Mouse (Mus musculus) intestine, embryonic 15.5 days (tissue): ENCODE results near the gene Olfr1076. TPM values are rescaled to one million over a fixed set of nuclear protein-coding genes. Genes with fewer than 3 reads are reported as not detected.
"Not testable (repeated sequence)": the region's sequence is repeated elsewhere in the genome, so short reads cannot be mapped to it uniquely, and the experiment has no call there.

Source experiments
- ATAC-seq: fragments of 200-750 bp; cut with Nextera tagmentation; 2 replicates; pipeline ENCODE4 v1.8.0; 2017; ENCODE audit warnings: moderate TSS enrichment, moderate library complexity
- H3K27ac ChIP-seq: fragments of 300-500 bp; sonication (generic); 2 replicates; pipeline ENCODE4 v1.5.1; 2015; ENCODE audit warnings: mild to moderate bottlenecking, inconsistent platforms
- H3K27me3 ChIP-seq: fragments of 300-500 bp; sonication (generic); replicated peaks from 2 replicates; pipeline ENCODE4 v1.6.1; 2015; ENCODE audit warnings: inconsistent platforms
- H3K36me3 ChIP-seq: fragments of 300-500 bp; sonication (generic); 2 replicates; pipeline ENCODE4 v1.6.1; 2015; ENCODE audit warnings: inconsistent platforms
- H3K4me1 ChIP-seq: fragments of 300-500 bp; sonication (generic); replicated peaks from 2 replicates; pipeline ENCODE4 v1.6.1; 2015; ENCODE audit warnings: inconsistent platforms
- H3K4me2 ChIP-seq: fragments of 300-500 bp; sonication (generic); replicated peaks from 2 replicates; pipeline ENCODE4 v1.6.1; 2015; ENCODE audit warnings: mild to moderate bottlenecking, inconsistent platforms
- H3K4me3 ChIP-seq: fragments of 300-500 bp; sonication (generic); replicated peaks from 2 replicates; pipeline ENCODE4 v1.5.1; 2015; ENCODE audit warnings: inconsistent platforms
- H3K9ac ChIP-seq: fragments of 300-500 bp; sonication (generic); 2 replicates; pipeline ENCODE4 v1.6.1; 2015; ENCODE audit warnings: inconsistent platforms
- H3K9me3 ChIP-seq: fragments of 300-500 bp; sonication (generic); 2 replicates; pipeline ENCODE4 v1.6.1; 2016; ENCODE audit warnings: inconsistent platforms
- WGBS: fragments of 180-500 bp; shearing (Covaris S2); methylation state at CpG from one replicate; pipeline ENCODE4 v1.1.7; 2015; 5-methylcytosine and 5-hydroxymethylcytosine counted together
- polyA plus RNA-seq: library from polyadenylated mRNA; unstranded; fragments of >200 nt; fragmentation: Nextera tagmentation; extraction: Ambion mirVana; gene quantifications from 2 replicates; pipeline ENCODE4 v1.2.1, GENCODE M21; 2015

Gene Olfr1076
- not detected in 2 replicates for polyA plus RNA-seq

DNA sequence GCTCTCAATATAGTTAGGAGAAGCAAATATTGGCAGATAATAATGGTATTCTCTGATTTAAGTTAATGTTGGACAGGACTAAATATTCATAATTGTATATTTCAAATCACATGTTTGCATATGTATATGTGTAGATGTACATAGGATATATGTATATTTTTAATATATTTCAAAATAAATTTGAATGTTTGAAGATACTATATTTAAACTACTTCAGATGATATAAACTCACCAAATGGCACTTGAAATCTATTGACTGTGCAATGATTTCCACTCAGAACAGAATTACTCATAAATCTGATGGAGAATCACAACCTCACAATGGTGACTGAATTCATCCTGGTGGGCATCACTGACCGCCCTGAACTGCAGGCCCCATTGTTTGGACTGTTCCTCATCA, at the start of gene Olfr1076:
Olfr1076 (plus strand) TSS at position 301 of the 400 bp plus-strand sequence.
- no peaks in the 10 kb centered on the region for H3K27me3 ChIP-seq
- WGBS: 84% methylated on average over 1 of the region's 1 CpGs
- no peaks in the 10 kb centered on the region for H3K9me3 ChIP-seq
- H3K4me2 ChIP-seq: no peak within 1 kb of the TSS
- H3K36me3 ChIP-seq: no peaks in the 10 kb centered on the region
- no peaks in the 10 kb centered on the region for H3K4me1 ChIP-seq
- no peak within 1 kb of the TSS for H3K27ac ChIP-seq
- H3K9ac ChIP-seq: no peak within 1 kb of the TSS
- no peak within 1 kb of the TSS for H3K4me3 ChIP-seq
- no peak for ATAC-seq

DNA sequence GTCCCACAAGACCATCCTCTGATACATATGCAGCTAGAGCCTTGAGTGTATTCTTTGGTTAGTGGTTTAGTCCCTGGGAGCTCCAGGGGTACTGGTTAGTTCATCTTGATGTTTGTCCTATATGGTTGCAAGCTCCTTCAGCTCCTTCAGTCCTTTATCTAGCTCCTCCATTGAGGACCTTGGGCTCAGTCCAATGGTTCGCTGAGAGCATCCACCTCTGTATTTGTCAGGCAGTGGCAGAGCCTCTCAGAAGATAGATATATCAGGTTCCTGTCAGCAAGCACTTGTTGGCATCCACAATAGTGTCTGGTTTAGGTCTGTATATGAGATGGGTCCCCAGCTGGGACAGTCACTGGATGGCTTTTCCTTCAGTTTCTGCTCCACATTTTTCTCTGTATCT, 47.8 kb upstream of the Olfr1076 start:
- H3K27ac ChIP-seq: no peak overlapping the region
- H3K4me3 ChIP-seq: no peak overlapping the region
- H3K27me3 ChIP-seq: no peaks in the 10 kb centered on the region
- no peaks in the 10 kb centered on the region for H3K9me3 ChIP-seq
- H3K4me2 ChIP-seq: no peak overlapping the region
- WGBS: 67% methylated on average over 1 of the region's 1 CpGs
- H3K36me3 ChIP-seq: no peaks in the 10 kb centered on the region
- H3K4me1 ChIP-seq: no peaks in the 10 kb centered on the region
- no peak overlapping the region for H3K9ac ChIP-seq
- ATAC-seq: no peak

DNA sequence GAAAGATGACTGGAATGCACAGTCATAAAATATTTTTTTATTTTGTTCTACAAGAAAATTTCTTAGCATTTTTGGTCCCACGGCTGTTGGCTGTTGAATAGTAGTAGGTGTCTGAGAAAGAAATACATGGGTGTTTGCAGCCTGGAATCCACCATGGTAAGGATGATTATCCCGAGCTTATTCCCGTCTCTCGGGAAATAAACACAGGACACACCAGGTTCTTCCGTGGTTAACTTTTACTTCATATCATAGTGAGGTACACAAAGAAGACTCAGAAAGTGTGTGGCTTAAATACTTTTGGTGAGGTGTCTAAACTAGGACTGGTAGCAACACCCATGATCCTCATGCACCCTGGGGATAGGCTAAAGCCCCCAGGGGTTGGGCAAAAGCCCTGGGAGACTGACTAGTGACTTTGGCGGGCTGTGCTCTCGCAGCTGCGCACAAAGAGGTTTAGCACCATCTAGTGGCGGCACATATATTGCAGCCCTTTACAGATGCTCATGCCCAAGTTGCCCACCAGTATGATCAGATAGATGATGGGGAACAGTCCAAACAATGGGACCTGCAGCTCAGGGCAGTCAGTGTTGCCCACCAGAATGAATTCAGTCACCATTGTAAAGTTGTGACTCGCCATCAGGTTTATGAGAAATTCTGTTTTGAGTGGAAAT, 43.7 kb upstream of the Olfr1076 start:
- Histone ChIP-seq H3K9ac (no peak overlapping the region), H3K27ac (no peak overlapping the region), H3K9me3 (no peaks in the 10 kb centered on the region), H3K4me1 (no peaks in the 10 kb centered on the region), H3K4me2 (peak overlapping the region; percentile 35; the same call in 1 of the 2 replicates), H3K27me3 (no peaks in the 10 kb centered on the region), H3K36me3 (no peaks in the 10 kb centered on the region), H3K4me3 (no peak overlapping the region)
- peak; percentile 39; the same call in 1 of the 2 replicates for ATAC-seq
- 31% methylated on average over 10 of the region's 10 CpGs for WGBS

- Histone ChIP-seq H3K4me1 (no peaks in the 10 kb centered on the region), H3K9me3 (no peaks in the 10 kb centered on the region), H3K27me3 (no peaks in the 10 kb centered on the region), H3K9ac (no peak within 1 kb of the TSS), H3K4me3 (no peak within 1 kb of the TSS), H3K27ac (no peak within 1 kb of the TSS), H3K36me3 (no peaks in the 10 kb centered on the region), H3K4me2 (no peak within 1 kb of the TSS)
- ATAC-seq: no peak
- 34% methylated on average over 1 of the region's 1 CpGs for WGBS
Observed at GRCm38 (mm10) chr2:86487286-86487685, 21.0 kb upstream of the Olfr1076 start, which contains the start of gene Olfr228. Olfr228 (minus strand) TSS chr2:86487386.

GRCm38 (mm10) chr2:86530991-86531390, 22.7 kb downstream of the Olfr1076 start:
- no peak overlapping the region for H3K9ac ChIP-seq
- H3K36me3 ChIP-seq: no peaks in the 10 kb centered on the region
- H3K27ac ChIP-seq: no peak overlapping the region
- no peak overlapping the region for H3K4me2 ChIP-seq
- WGBS: 78% methylated on average over 1 of the region's 1 CpGs
- no peak overlapping the region for H3K4me3 ChIP-seq
- ATAC-seq: no peak
- no peaks in the 10 kb centered on the region for H3K9me3 ChIP-seq
- no peaks in the 10 kb centered on the region for H3K27me3 ChIP-seq
- no peaks in the 10 kb centered on the region for H3K4me1 ChIP-seq

DNA sequence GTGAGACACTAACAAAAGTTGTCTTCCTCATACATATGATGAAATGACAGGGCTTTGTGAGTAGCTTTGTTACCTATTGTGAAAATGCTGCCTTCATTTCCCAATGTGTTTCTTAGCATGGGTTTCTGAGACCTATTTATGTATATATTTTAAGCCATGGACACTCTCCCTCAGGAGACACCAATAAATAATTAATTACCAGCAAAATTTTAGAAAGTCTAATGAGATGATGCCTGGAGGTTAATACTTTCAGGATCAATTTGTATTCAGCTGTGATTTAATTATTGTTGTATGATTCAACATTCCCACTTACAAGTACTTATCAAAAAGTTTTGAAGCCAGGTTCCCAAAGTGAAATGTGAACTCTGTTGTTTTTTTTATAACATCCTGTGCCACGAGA, 34.1 kb downstream of the Olfr1076 start, which contains the start of gene Olfr1079:
Olfr1079 (minus strand) TSS at position 101 of the 400 bp plus-strand sequence.
- ATAC-seq: no peak
- Histone ChIP-seq H3K4me2 (no peak within 1 kb of the TSS), H3K4me3 (no peak within 1 kb of the TSS), H3K9ac (no peak within 1 kb of the TSS), H3K9me3 (no peaks in the 10 kb centered on the region), H3K36me3 (no peaks in the 10 kb centered on the region), H3K27ac (no peak within 1 kb of the TSS), H3K27me3 (no peaks in the 10 kb centered on the region), H3K4me1 (no peaks in the 10 kb centered on the region)
- WGBS: 78% methylated on average over 1 of the region's 1 CpGs

GRCm38 (mm10) chr2:86558135-86558534, 49.9 kb downstream of the Olfr1076 start, which contains the start of gene Olfr1080:
Olfr1080 (minus strand) TSS chr2:86558235.
- not testable (repeated sequence) for H3K27me3 ChIP-seq, H3K9ac ChIP-seq, H3K9me3 ChIP-seq, H3K4me3 ChIP-seq, H3K27ac ChIP-seq, H3K4me2 ChIP-seq, H3K4me1 ChIP-seq, H3K36me3 ChIP-seq, ATAC-seq

Other genes starting within 250 kb of the Olfr1076 start
- gene Olfr1051, start 229.4 kb upstream of the Olfr1076 start, polyA plus RNA-seq: not detected in 2 replicates
- gene Olfr1052, start 216.0 kb upstream of the Olfr1076 start, polyA plus RNA-seq: not detected in 2 replicates
- not detected in 2 replicates for gene Olfr1053, start 193.2 kb upstream of the Olfr1076 start, polyA plus RNA-seq
- not detected in 2 replicates for gene Olfr1054, start 173.0 kb upstream of the Olfr1076 start, polyA plus RNA-seq
- gene Olfr1055, start 158.2 kb upstream of the Olfr1076 start, polyA plus RNA-seq: not detected in 2 replicates
- not detected in 2 replicates for gene Olfr1056, start 146.0 kb upstream of the Olfr1076 start, polyA plus RNA-seq
- gene Olfr1057, start 130.1 kb upstream of the Olfr1076 start, polyA plus RNA-seq: not detected in 2 replicates
- not detected in 2 replicates for gene Olfr1058, start 119.9 kb upstream of the Olfr1076 start, polyA plus RNA-seq
- gene Olfr1061, start 94.4 kb upstream of the Olfr1076 start, polyA plus RNA-seq: not detected in 2 replicates
- gene Olfr1062, start 81.7 kb upstream of the Olfr1076 start, polyA plus RNA-seq: not detected in 2 replicates
- gene Olfr1065, start 57.9 kb upstream of the Olfr1076 start, polyA plus RNA-seq: not detected in 2 replicates
- not detected in 2 replicates for gene Olfr1066, start 52.2 kb upstream of the Olfr1076 start, polyA plus RNA-seq
- not detected in 2 replicates for gene Olfr228, start 21.1 kb upstream of the Olfr1076 start, polyA plus RNA-seq
- not detected in 2 replicates for gene Olfr1079, start 34.0 kb downstream of the Olfr1076 start, polyA plus RNA-seq
- gene Olfr1080, start 49.8 kb downstream of the Olfr1076 start, polyA plus RNA-seq: not detected in 2 replicates
- not detected in 2 replicates for gene Olfr1082, start 90.5 kb downstream of the Olfr1076 start, polyA plus RNA-seq
- not detected in 2 replicates for gene Olfr1084, start 131.3 kb downstream of the Olfr1076 start, polyA plus RNA-seq
- not detected in 2 replicates for gene Olfr1085, start 153.6 kb downstream of the Olfr1076 start, polyA plus RNA-seq
- gene Olfr1086, start 171.6 kb downstream of the Olfr1076 start, polyA plus RNA-seq: not detected in 2 replicates
- gene Olfr1087, start 189.9 kb downstream of the Olfr1076 start, polyA plus RNA-seq: not detected in 2 replicates
- not detected in 2 replicates for gene Olfr1089, start 225.2 kb downstream of the Olfr1076 start, polyA plus RNA-seq